Comparison of ENCODE assay signal across 8 mouse cellular contexts in genomic region chr4:45407001-45407702, GRCm38 (mm10). TPM values are rescaled to one million over a fixed set of nuclear protein-coding genes. Genes with fewer than 3 reads are reported as not detected.
A peak's percentile ranks its signal among the peaks of the same experiment; 100 is the strongest.
DNase-seq lines count a peak whose midpoint lies in the region; ATAC-seq and TF ChIP-seq lines count a peak whose summit lies in the region.

No protein-coding gene starts in this region.

- H3K36me3 ChIP-seq in heart, embryonic 10.5 days = peaks cover 24% of the 10 kb centered on the region
- H3K36me3 ChIP-seq in G1E (replicated peaks) (peaks cover 35% of the 10 kb centered on the region), macrophage (ENCODE audit: inconsistent target) (no peaks in the 10 kb centered on the region; the same call in 1 of the 2 replicates)
- peaks cover 21% of the 10 kb centered on the region for H3K36me3 ChIP-seq in forebrain, postnatal 0 days (ENCODE audit: insufficient read depth)

- no peak for TF ChIP-seq CTCF in G1E (IDR thresholded peaks at IDR 0.05; ENCODE audit: low read depth, low read length)
- no peak for TF ChIP-seq CTCF in forebrain, postnatal 0 days (IDR thresholded peaks at IDR 0.05; ENCODE audit: low read depth)

- DNase-seq in heart, embryonic 10.5 days (ENCODE audit: low spot score) = no peak
- DNase-seq in heart, postnatal 14 days = no peak
- DNase-seq in G1E (ENCODE audit: low spot score) = peak; percentile 50
- no peak for DNase-seq in forebrain, postnatal 0 days
- DNase-seq in ovary, postnatal 36 days (ENCODE audit: low spot score) = no peak
- DNase-seq in right cerebral cortex, postnatal 25 days = no peak

- H3K79me2 ChIP-seq in macrophage (ENCODE audit: inconsistent target) = peaks cover 60% of the 10 kb centered on the region

- peak overlapping the region; percentile 99 for H3K9ac ChIP-seq in forebrain, postnatal 0 days

- H3K9me3 ChIP-seq in heart, embryonic 10.5 days = no peaks in the 10 kb centered on the region
- H3K9me3 ChIP-seq in G1E (replicated peaks) = no peaks in the 10 kb centered on the region
- H3K9me3 ChIP-seq in forebrain, postnatal 0 days (ENCODE audit: low read length) = no peaks in the 10 kb centered on the region

- H3K4me3 ChIP-seq in heart, embryonic 10.5 days = peak overlapping the region; percentile 99
- H3K4me3 ChIP-seq in G1E (ENCODE audit: low read depth, low read length) (peak overlapping the region; percentile 94), macrophage (ENCODE audit: inconsistent target) (peak overlapping the region; percentile 65)
- peak overlapping the region; percentile 98 for H3K4me3 ChIP-seq in forebrain, postnatal 0 days (ENCODE audit: low read depth, low read length)

- H3K4me1 ChIP-seq in heart, embryonic 10.5 days = peaks cover 43% of the 10 kb centered on the region
- H3K4me1 ChIP-seq in G1E (ENCODE audit: insufficient read depth, low read depth, low read length) = peaks cover 59% of the 10 kb centered on the region
- H3K4me1 ChIP-seq in forebrain, postnatal 0 days (ENCODE audit: insufficient read depth) = 0 out of 2 replicates have a peak, but pooled peaks cover 14% of the 10 kb centered on the region

- H3K4me2 ChIP-seq in forebrain, postnatal 0 days (ENCODE audit: low read depth) = peak overlapping the region; percentile 68

- ATAC-seq in G1E (ENCODE audit: extremely low read depth, insufficient number of reproducible peaks, low FRiP score, poor library complexity, severe bottlenecking) = peak; percentile 56
- no peak for ATAC-seq in forebrain, postnatal 0 days
- no peak for ATAC-seq in cerebellum, adult (ENCODE audit: insufficient number of reproducible peaks, low FRiP score, low TSS enrichment)

- 62% methylated on average over 5 of the region's 5 CpGs for WGBS in heart, embryonic 10.5 days
- WGBS in forebrain, postnatal 0 days = 53% methylated on average over 5 of the region's 5 CpGs
- 58% methylated on average over 5 of the region's 5 CpGs for WGBS in macrophage (ENCODE audit: missing documents)

- 0 out of 2 replicates have a peak, but pooled peaks cover 9% of the 10 kb centered on the region for H3K27me3 ChIP-seq in heart, embryonic 10.5 days (ENCODE audit: insufficient read depth, poor library complexity, severe bottlenecking)
- peaks cover 12% of the 10 kb centered on the region for H3K27me3 ChIP-seq in G1E (ENCODE audit: insufficient read depth, low read length)
- no peaks in the 10 kb centered on the region for H3K27me3 ChIP-seq in forebrain, postnatal 0 days (ENCODE audit: insufficient read depth, low read length)

- peak overlapping the region; percentile 98; the same call in 1 of the 2 replicates for H3K27ac ChIP-seq in heart, embryonic 10.5 days
- no peak overlapping the region for H3K27ac ChIP-seq in forebrain, postnatal 0 days (ENCODE audit: low read depth, low read length)
- H3K27ac ChIP-seq in macrophage = peak overlapping the region; percentile 77; the same call in 1 of the 2 replicates

- intact Hi-C loops in heart, postnatal 14 days (cut with DNase I) = loop anchor here (5.0 to 10.0 kb wide), 2 partner anchors 65 to 392 kb away; partner anchors contain the start of genes Dcaf10, Exosc3, Polr1e and Zbtb5

RNA-seq across cellular contexts. Expression of gene Slc25a51, which starts 1.4 kb away (rescaled TPM):
- 66.2 and 77.3 TPM in 2 replicates for polyA plus RNA-seq in heart, embryonic 10.5 days (2016; fragmentation: Nextera tagmentation; extraction: Ambion mirVana)
- total RNA-seq in heart, postnatal 14 days (2021) = 100 to 1,000 TPM; 130 to 147 TPM
- total RNA-seq in G1E (2014; fragmentation: Nextera tagmentation) (72.4 and 84.0 TPM in 2 replicates), G1E (2017) (42.0 and 46.4 TPM in 2 replicates)
- polyA plus RNA-seq in G1E (2012) (20.2 and 33.5 TPM in 2 replicates), macrophage (2018) (45.5 to 50.0 TPM (median 48.2 TPM) in 3 replicates)
- 94.6 and 128 TPM in 2 replicates for total RNA-seq in forebrain, postnatal 0 days (2014; rRNA removed)
- polyA plus RNA-seq in forebrain, postnatal 0 days (2015; fragmentation: Nextera tagmentation; extraction: Ambion mirVana) = 76.8 and 83.9 TPM in 2 replicates
- total RNA-seq in macrophage (2018; cell fraction: chromatin; rRNA removed) = 100 to 1,000 TPM in 15 of 26 experiments, 10 to 100 TPM in 11; 47.5 to 191 (median 103) TPM
- 10 to 100 TPM; 36.2 to 76.3 (median 60.7) TPM for total RNA-seq in macrophage (2018; cell fraction: cytosol; rRNA removed)
- total RNA-seq in macrophage (2018; cell fraction: nucleus; rRNA removed) = 100 to 1,000 TPM in 8 of 26 experiments, 10 to 100 TPM in 18; 58.7 to 168 (median 89.6) TPM
